In the genomic region with DNA sequence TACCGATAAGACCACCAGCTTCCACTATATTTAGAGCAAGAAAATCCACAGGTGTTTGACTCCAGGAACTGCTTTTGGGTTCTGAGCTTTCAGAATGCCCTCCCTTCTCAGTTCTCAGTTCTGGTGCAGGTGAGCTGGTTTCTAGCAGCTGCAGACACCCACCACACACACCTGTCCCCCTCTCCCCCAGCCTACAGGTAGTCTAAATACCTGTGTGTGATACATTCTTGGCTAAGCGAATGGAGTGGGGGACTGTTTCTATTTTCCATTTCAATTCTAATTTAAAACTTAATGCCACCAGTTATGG, we compare ENCODE assay signal across 16 mouse cellular contexts. TPM values are rescaled to one million over a fixed set of nuclear protein-coding genes. Genes with fewer than 3 reads are reported as not detected.
DNase-seq lines count a peak whose midpoint lies in the region; ATAC-seq and TF ChIP-seq lines count a peak whose summit lies in the region.
"Had no signal": no experiment of that assay in that cellular context is flagged by ENCODE, and none has a peak within 500 bp of the region (broad histone marks: within the 10 kb centered on the region; RNA-seq: fewer than 3 reads in every experiment).

No protein-coding gene starts in this region.

- TF ChIP-seq POLR2A in heart, adult 2 months (IDR thresholded peaks at IDR 0.05; ENCODE audit: insufficient read depth, low read depth, low read length), result no peak

- intact Hi-C loops in heart, adult 2 months (cut with DNase I), result no loop called here

- no peak overlapping the region for H3K4me2 ChIP-seq in forebrain, embryonic 11.5 days (ENCODE audit: low read depth, low read length, severe bottlenecking)
- no peak overlapping the region for H3K4me2 ChIP-seq in forebrain, embryonic 13.5 days
- peak overlapping the region; percentile 47 for H3K4me2 ChIP-seq in heart, embryonic 14.5 days (ENCODE audit: low read length)
- H3K4me2 ChIP-seq in lung, embryonic 14.5 days, result no peak overlapping the region; the same call in 1 of the 2 replicates
- H3K4me2 ChIP-seq: liver, embryonic 13.5 days; midbrain, embryonic 11.5 days had no signal

- peaks cover 5% of the 10 kb centered on the region for H3K4me1 ChIP-seq in forebrain, embryonic 11.5 days (replicated peaks; ENCODE audit: control insufficient read depth, insufficient read depth, low read length)
- peaks cover 20% of the 10 kb centered on the region for H3K4me1 ChIP-seq in forebrain, embryonic 13.5 days
- H3K4me1 ChIP-seq in heart, embryonic 14.5 days (ENCODE audit: control insufficient read depth in 2 of 2, insufficient read depth in 2 of 2, low read length in 2 of 2), result peaks cover 8 to 12% of the 10 kb centered on the region in 2 experiments; a peak in 3 of 4 replicates
- no peaks in the 10 kb centered on the region for H3K4me1 ChIP-seq in heart, adult 2 months (ENCODE audit: control insufficient read depth, insufficient read depth, low read length)
- no peaks in the 10 kb centered on the region; the same call in 1 of the 2 replicates for H3K4me1 ChIP-seq in lung, embryonic 14.5 days (ENCODE audit: insufficient read depth)
- H3K4me1 ChIP-seq in embryonic facial prominence, embryonic 10.5 days, result peaks cover 25% of the 10 kb centered on the region

- ATAC-seq in forebrain, embryonic 11.5 days (replicated peaks; ENCODE audit: low FRiP score), result peak; percentile 15; the same call in 1 of the 2 replicates
- ATAC-seq in forebrain, embryonic 13.5 days, result no peak
- no peak for ATAC-seq in heart, embryonic 14.5 days (ENCODE audit: insufficient number of reproducible peaks, insufficient read depth, low FRiP score, low read depth)
- ATAC-seq in lung, embryonic 14.5 days (ENCODE audit: insufficient read depth), result no peak
- ATAC-seq: CD4-positive, CD25-positive, alpha-beta regulatory T cell, adult 4 months; lung, postnatal 0 days had no signal

- TF ChIP-seq EP300 in heart, adult 2 months (IDR thresholded peaks at IDR 0.05; ENCODE audit: insufficient read depth, low read depth, low read length), result no peak

- no peaks in the 10 kb centered on the region for H3K9me3 ChIP-seq in forebrain, embryonic 11.5 days (ENCODE audit: control insufficient read depth, low read length)
- H3K9me3 ChIP-seq in forebrain, embryonic 13.5 days (replicated peaks), result no peaks in the 10 kb centered on the region
- H3K9me3 ChIP-seq in heart, embryonic 14.5 days (ENCODE audit: control insufficient read depth, low read length), result no peaks in the 10 kb centered on the region
- H3K9me3 ChIP-seq in lung, embryonic 14.5 days (ENCODE audit: low read depth, low read length), result no peaks in the 10 kb centered on the region
- H3K9me3 ChIP-seq in embryonic facial prominence, embryonic 10.5 days, result no peaks in the 10 kb centered on the region
- H3K9me3 ChIP-seq: liver, embryonic 13.5 days had no signal

- no peak overlapping the region for H3K4me3 ChIP-seq in forebrain, embryonic 11.5 days (ENCODE audit: low read depth, low read length)
- no peak overlapping the region for H3K4me3 ChIP-seq in forebrain, embryonic 13.5 days
- H3K4me3 ChIP-seq in heart, embryonic 14.5 days (ENCODE audit: control insufficient read depth in 1 of 2, insufficient read depth in 1 of 2, low read depth in 1 of 2, low read length in 2 of 2), result no peak overlapping the region
- no peak overlapping the region for H3K4me3 ChIP-seq in heart, adult 2 months
- H3K4me3 ChIP-seq in lung, embryonic 14.5 days (ENCODE audit: low read depth, low read length), result no peak overlapping the region
- no peak overlapping the region for H3K4me3 ChIP-seq in embryonic facial prominence, embryonic 10.5 days
- H3K4me3 ChIP-seq: liver, embryonic 13.5 days had no signal

- TF ChIP-seq CTCF in heart, adult 2 months (IDR thresholded peaks at IDR 0.05), result no peak
- TF ChIP-seq CTCF in lung, embryonic 14.5 days (IDR thresholded peaks at IDR 0.05; ENCODE audit: low read depth), result no peak

- H3K27ac ChIP-seq in forebrain, embryonic 11.5 days (ENCODE audit: low read depth, low read length), result no peak overlapping the region
- H3K27ac ChIP-seq in forebrain, embryonic 13.5 days, result no peak overlapping the region
- no peak overlapping the region for H3K27ac ChIP-seq in heart, embryonic 14.5 days (replicated peaks in 1 of 2; ENCODE audit: control insufficient read depth in 1 of 2, insufficient read depth in 1 of 2, low read depth in 2 of 2, low read length in 2 of 2)
- H3K27ac ChIP-seq in heart, adult 2 months, result no peak overlapping the region
- peak overlapping the region; percentile 8; the same call in 1 of the 2 replicates for H3K27ac ChIP-seq in lung, embryonic 14.5 days (ENCODE audit: low read depth)
- peak overlapping the region; percentile 70; the same call in 1 of the 2 replicates for H3K27ac ChIP-seq in embryonic facial prominence, embryonic 10.5 days (replicated peaks)
- H3K27ac ChIP-seq: liver, embryonic 13.5 days had no signal

- no peaks in the 10 kb centered on the region for H3K79me2 ChIP-seq in heart, adult 2 months (replicated peaks; ENCODE audit: control insufficient read depth, insufficient read depth, low read length)

- H3K36me3 ChIP-seq in forebrain, embryonic 11.5 days (ENCODE audit: control insufficient read depth, insufficient read depth, low read length), result no peaks in the 10 kb centered on the region
- no peaks in the 10 kb centered on the region for H3K36me3 ChIP-seq in forebrain, embryonic 13.5 days (ENCODE audit: poor library complexity, severe bottlenecking)
- no peaks in the 10 kb centered on the region for H3K36me3 ChIP-seq in heart, embryonic 14.5 days (ENCODE audit: control insufficient read depth, insufficient read depth, low read length)
- no peaks in the 10 kb centered on the region for H3K36me3 ChIP-seq in heart, adult 2 months (ENCODE audit: control insufficient read depth, insufficient read depth, low read length)
- H3K36me3 ChIP-seq in lung, embryonic 14.5 days (ENCODE audit: insufficient read depth), result no peaks in the 10 kb centered on the region
- no peaks in the 10 kb centered on the region for H3K36me3 ChIP-seq in embryonic facial prominence, embryonic 10.5 days (replicated peaks)

- no peaks in the 10 kb centered on the region for H3K27me3 ChIP-seq in forebrain, embryonic 11.5 days (ENCODE audit: control insufficient read depth, insufficient read depth, low read length)
- no peaks in the 10 kb centered on the region for H3K27me3 ChIP-seq in forebrain, embryonic 13.5 days
- no peaks in the 10 kb centered on the region for H3K27me3 ChIP-seq in heart, embryonic 14.5 days (ENCODE audit: control insufficient read depth, insufficient read depth, low read length)
- H3K27me3 ChIP-seq in heart, adult 2 months (ENCODE audit: control insufficient read depth, insufficient read depth, low read length), result no peaks in the 10 kb centered on the region
- no peaks in the 10 kb centered on the region for H3K27me3 ChIP-seq in lung, embryonic 14.5 days (ENCODE audit: insufficient read depth, low read length)
- H3K27me3 ChIP-seq in embryonic facial prominence, embryonic 10.5 days (replicated peaks; ENCODE audit: low read depth, poor library complexity, severe bottlenecking), result no peaks in the 10 kb centered on the region
- H3K27me3 ChIP-seq: liver, embryonic 13.5 days had no signal

- WGBS in forebrain, embryonic 11.5 days, result 68% methylated on average over 2 of the region's 2 CpGs
- WGBS in forebrain, embryonic 13.5 days, result 66% methylated on average over 2 of the region's 2 CpGs
- 45% methylated on average over 2 of the region's 2 CpGs for WGBS in heart, embryonic 14.5 days
- 56% methylated on average over 2 of the region's 2 CpGs for WGBS in heart, adult 2 months
- 47% methylated on average over 2 of the region's 2 CpGs for whole genome bisulfite sequencing in lung, embryonic 14.5 days
- WGBS in embryonic facial prominence, embryonic 10.5 days, result 57% methylated on average over 2 of the region's 2 CpGs

- H3K9ac ChIP-seq in forebrain, embryonic 11.5 days (ENCODE audit: low read length), result no peak overlapping the region
- no peak overlapping the region for H3K9ac ChIP-seq in forebrain, embryonic 13.5 days
- H3K9ac ChIP-seq in heart, embryonic 14.5 days (ENCODE audit: low read length), result no peak overlapping the region
- no peak overlapping the region for H3K9ac ChIP-seq in heart, adult 2 months (ENCODE audit: low read depth, low read length)
- H3K9ac ChIP-seq in lung, embryonic 14.5 days, result no peak overlapping the region
- H3K9ac ChIP-seq: liver, embryonic 13.5 days had no signal

- DNase-seq in forebrain, embryonic 11.5 days (ENCODE audit: low spot score), result no peak
- DNase-seq in heart, adult 2 months, result no peak
- DNase-seq in lung, embryonic 14.5 days, result no peak
- DNase-seq in lung, postnatal 4 days, result no peak
- DNase-seq in embryonic facial prominence, embryonic 10.5 days (ENCODE audit: low spot score), result no peak
- DNase-seq: adrenal gland, postnatal 25 days; cerebellum, adult 9-10 months; gastrocnemius, postnatal 10 days; liver, embryonic 13.5 days; thymus, adult 2 months; thymus, postnatal 4 days had no signal

RNA-seq across cellular contexts. Expression of a gene that starts 25.2 kb away (rescaled TPM):
- 3.1 and 3.8 TPM in 2 replicates for polyA plus RNA-seq in forebrain, embryonic 11.5 days (2014; fragmentation: Nextera tagmentation; extraction: Ambion mirVana)
- 3.0 and 3.4 TPM in 2 replicates for polyA plus RNA-seq in forebrain, embryonic 13.5 days (2015; fragmentation: Nextera tagmentation; extraction: Ambion mirVana)
- polyA plus RNA-seq in heart, embryonic 14.5 days (2014; fragmentation: Nextera tagmentation; extraction: Ambion mirVana), result 7.7 and 14.8 TPM in 2 replicates
- total RNA-seq in heart, adult 2 months (2021), result 10 to 100 TPM; 14.9 to 96.7 TPM
- 3.9 and 20.8 TPM in 2 replicates for polyA plus RNA-seq in heart, adult 2 months (2012; rRNA removed)
- 6.9 and 8.7 TPM in 2 replicates for polyA plus RNA-seq in lung, embryonic 14.5 days (2014; fragmentation: Nextera tagmentation; extraction: Ambion mirVana)
- polyA plus RNA-seq in embryonic facial prominence, embryonic 10.5 days (2016; fragmentation: Nextera tagmentation; extraction: Ambion mirVana), result 1.2 and 1.7 TPM in 2 replicates

Comparison
In these comparisons a context has a peak if more than half of its experiments do, and no peak if none do; other contexts are left out.
1. H3K27ac ChIP-seq: peak in lung, embryonic 14.5 days (single experiment) and embryonic facial prominence, embryonic 10.5 days (single experiment); none in forebrain, embryonic 11.5 days (single experiment), forebrain, embryonic 13.5 days (single experiment), heart, embryonic 14.5 days (0 of 2) and heart, adult 2 months (single experiment).